Mouse (Mus musculus): ENCODE measurements around the gene Atp2b4. TPM values are rescaled to one million over a fixed set of nuclear protein-coding genes. Genes with fewer than 3 reads are reported as not detected.

Atp2b4 gene
- total and polyA plus RNA-seq, 2 experiments from 2014 or later: 11.4 to 69.1 TPM

DNA sequence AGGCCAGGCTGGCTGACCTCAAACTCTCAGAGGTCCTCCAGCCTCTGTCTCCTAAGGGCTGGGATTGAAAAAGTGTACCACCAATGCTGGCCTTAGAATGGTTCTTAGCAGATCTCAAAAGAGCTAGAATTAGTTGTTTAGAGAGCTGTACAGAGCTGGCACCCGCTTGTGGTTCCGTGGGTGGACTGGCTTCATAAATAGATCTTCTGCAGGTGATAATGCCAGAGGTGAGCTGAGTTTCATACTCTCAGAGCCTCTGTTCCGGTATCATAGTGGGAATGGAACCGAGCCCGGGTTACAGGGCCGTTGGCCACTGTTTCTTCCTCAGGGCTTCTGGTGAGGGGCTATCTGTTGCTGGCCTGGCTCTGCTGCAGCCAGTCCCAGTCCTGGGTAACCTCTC lies 109.8 kb downstream of the Atp2b4 start:
- H3K36me3 ChIP-seq (ENCODE audit: insufficient read depth): no peaks in the 10 kb centered on the region
- H3K9ac ChIP-seq: no peak overlapping the region
- H3K4me1 ChIP-seq (ENCODE audit: insufficient read depth): no peaks in the 10 kb centered on the region
- H3K9me3 ChIP-seq (ENCODE audit: low read length): no peaks in the 10 kb centered on the region
- DNase-seq (no peak), ATAC-seq (no peak)
- H3K4me2 ChIP-seq (ENCODE audit: low read depth): no peak overlapping the region
- no peaks in the 10 kb centered on the region for H3K27me3 ChIP-seq (ENCODE audit: insufficient read depth, low read length)
- no peak overlapping the region for H3K4me3 ChIP-seq (ENCODE audit: low read depth, low read length)
- no peak overlapping the region for H3K27ac ChIP-seq (ENCODE audit: low read depth, low read length)
- 95% methylated on average over 6 of the region's 6 CpGs for WGBS
- no peak for TF ChIP-seq CTCF (IDR thresholded peaks at IDR 0.05; ENCODE audit: low read depth)

DNA sequence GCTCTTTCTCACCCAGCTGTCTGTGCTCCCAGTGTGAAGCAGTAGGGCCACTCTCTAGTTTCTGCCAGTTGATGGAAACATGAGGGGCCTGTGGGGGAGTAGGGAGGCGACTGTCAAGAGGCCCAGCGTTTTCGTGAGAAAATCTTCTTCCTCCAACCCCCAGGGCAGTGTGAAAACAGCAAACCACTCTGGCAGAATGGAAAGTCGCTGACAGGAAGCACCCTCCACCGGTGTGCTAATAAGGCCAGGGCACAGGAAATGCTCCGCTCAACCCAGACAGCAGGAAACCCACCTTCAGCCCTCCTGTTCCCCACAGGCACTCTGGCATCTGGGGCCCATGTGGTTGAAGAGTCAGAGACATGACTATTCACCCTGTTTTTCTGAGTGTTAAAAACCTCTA lies 110.9 kb downstream of the Atp2b4 start, which contains the start of gene Lax1:
Lax1 (minus strand) TSS at position 212 of the 400 bp plus-strand sequence.
- Histone ChIP-seq H3K9me3 (ENCODE audit: low read length) (no peaks in the 10 kb centered on the region), H3K27me3 (ENCODE audit: insufficient read depth, low read length) (no peaks in the 10 kb centered on the region), H3K36me3 (ENCODE audit: insufficient read depth) (no peaks in the 10 kb centered on the region), H3K4me2 (ENCODE audit: low read depth) (no peak within 1 kb of the TSS), H3K4me1 (ENCODE audit: insufficient read depth) (no peaks in the 10 kb centered on the region), H3K4me3 (ENCODE audit: low read depth, low read length) (no peak within 1 kb of the TSS), H3K27ac (ENCODE audit: low read depth, low read length) (no peak within 1 kb of the TSS), H3K9ac (no peak within 1 kb of the TSS)
- ATAC-seq (no peak), DNase-seq (no peak)
- TF ChIP-seq CTCF (IDR thresholded peaks at IDR 0.05; ENCODE audit: low read depth): no peak
- 60% methylated on average over 6 of the region's 6 CpGs for WGBS

DNA sequence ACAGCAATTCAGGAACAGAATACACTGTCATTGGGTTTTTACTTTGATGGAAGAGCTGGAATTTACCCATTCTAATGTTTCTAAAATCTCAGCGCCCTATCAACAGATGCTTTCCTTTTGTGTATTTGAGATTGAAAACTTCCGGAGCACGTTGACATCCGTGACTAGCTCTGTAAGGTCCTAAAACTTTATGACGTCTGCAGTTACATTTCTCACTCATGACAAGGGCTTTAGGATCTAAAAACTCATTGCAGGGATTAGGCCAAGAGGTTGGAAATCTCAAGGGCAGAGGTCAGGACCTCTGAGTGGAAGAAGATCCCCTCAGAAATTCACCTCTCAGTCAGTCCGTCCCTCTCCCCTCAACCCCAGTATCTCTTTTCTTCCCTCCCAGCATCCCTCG lies 112.5 kb downstream of the Atp2b4 start:
- H3K27me3 ChIP-seq (ENCODE audit: insufficient read depth, low read length): no peaks in the 10 kb centered on the region
- ATAC-seq: no peak
- H3K27ac ChIP-seq (ENCODE audit: low read depth, low read length): no peak overlapping the region
- TF ChIP-seq CTCF (IDR thresholded peaks at IDR 0.05; ENCODE audit: low read depth): no peak
- no peak overlapping the region for H3K4me2 ChIP-seq (ENCODE audit: low read depth)
- DNase-seq: no peak
- H3K9ac ChIP-seq: no peak overlapping the region
- 75% methylated on average over 7 of the region's 7 CpGs for WGBS
- no peaks in the 10 kb centered on the region for H3K36me3 ChIP-seq (ENCODE audit: insufficient read depth)
- H3K4me1 ChIP-seq (ENCODE audit: insufficient read depth): no peaks in the 10 kb centered on the region
- no peaks in the 10 kb centered on the region for H3K9me3 ChIP-seq (ENCODE audit: low read length)
- H3K4me3 ChIP-seq (ENCODE audit: low read depth, low read length): no peak overlapping the region

DNA sequence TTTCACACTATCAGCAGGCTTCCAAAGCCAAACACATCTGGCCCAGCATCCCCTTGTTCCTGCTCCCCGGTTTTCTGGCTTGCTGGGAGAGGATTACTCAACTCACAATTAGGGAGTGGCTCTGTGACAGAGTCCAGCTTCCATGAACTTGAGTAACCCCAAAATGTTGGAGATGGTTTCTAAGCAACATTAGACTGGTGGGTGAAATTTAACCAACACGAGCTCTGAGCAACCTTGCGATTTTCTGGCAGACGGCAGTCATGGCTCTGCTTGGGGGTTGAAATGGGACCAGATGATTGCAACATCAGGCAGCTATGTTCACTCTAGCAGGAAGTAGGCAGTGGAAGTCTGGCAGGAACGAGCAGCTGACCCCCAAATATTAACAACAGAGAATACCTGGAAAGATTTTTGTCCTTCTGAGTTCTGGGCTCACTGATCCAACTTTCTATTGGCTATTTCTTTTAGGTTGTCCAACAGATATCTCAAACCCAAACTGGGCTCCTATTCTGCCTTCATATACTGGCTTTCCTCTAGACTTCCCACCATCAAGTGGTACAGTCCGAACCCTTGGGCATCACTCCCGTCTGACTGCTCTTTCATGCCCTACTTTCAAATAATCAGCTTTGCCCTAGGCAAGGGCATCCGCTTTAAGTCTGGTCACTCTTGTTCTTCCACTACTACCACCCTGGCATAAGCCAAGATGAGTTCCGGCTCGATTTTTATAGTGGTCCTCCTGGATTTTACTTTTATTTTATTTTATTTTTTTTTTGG lies 114.9 kb downstream of the Atp2b4 start:
- Histone ChIP-seq H3K4me2 (ENCODE audit: low read depth) (no peak overlapping the region), H3K27me3 (ENCODE audit: insufficient read depth, low read length) (no peaks in the 10 kb centered on the region), H3K4me3 (ENCODE audit: low read depth, low read length) (no peak overlapping the region), H3K9me3 (ENCODE audit: low read length) (no peaks in the 10 kb centered on the region), H3K4me1 (ENCODE audit: insufficient read depth) (no peaks in the 10 kb centered on the region), H3K9ac (no peak overlapping the region), H3K27ac (ENCODE audit: low read depth, low read length) (no peak overlapping the region), H3K36me3 (ENCODE audit: insufficient read depth) (no peaks in the 10 kb centered on the region)
- DNase-seq (no peak), ATAC-seq (no peak)
- 80% methylated on average over 10 of the region's 10 CpGs for WGBS
- no peak for TF ChIP-seq CTCF (IDR thresholded peaks at IDR 0.05; ENCODE audit: low read depth)

DNA sequence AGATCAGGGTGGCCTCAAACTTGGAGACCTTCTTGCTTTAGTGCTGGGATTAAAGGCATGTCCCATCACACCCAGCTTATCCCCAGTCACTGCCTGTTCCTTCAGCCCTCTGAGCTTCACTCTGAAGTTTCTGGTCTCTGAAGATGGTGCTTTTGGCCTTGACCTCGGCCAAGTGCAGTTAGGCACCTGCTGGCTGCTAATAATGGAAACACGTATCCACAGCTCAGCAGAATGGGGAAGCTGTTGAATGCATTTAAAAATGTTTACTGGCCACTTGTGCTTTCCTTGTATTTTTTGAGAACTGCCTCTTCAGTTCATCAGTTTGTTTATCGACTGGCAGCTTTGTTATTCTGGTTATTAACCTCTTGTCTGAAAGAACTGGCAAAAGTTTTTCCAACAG lies 129.0 kb downstream of the Atp2b4 start:
- no peaks in the 10 kb centered on the region for H3K4me1 ChIP-seq (ENCODE audit: insufficient read depth)
- H3K9ac ChIP-seq: no peak overlapping the region
- WGBS: 71% methylated on average over 3 of the region's 3 CpGs
- H3K27ac ChIP-seq (ENCODE audit: low read depth, low read length): no peak overlapping the region
- ATAC-seq (no peak), DNase-seq (no peak)
- no peaks in the 10 kb centered on the region for H3K36me3 ChIP-seq (ENCODE audit: insufficient read depth)
- H3K4me2 ChIP-seq (ENCODE audit: low read depth): no peak overlapping the region
- H3K27me3 ChIP-seq (ENCODE audit: insufficient read depth, low read length): no peaks in the 10 kb centered on the region
- H3K9me3 ChIP-seq (ENCODE audit: low read length): no peaks in the 10 kb centered on the region
- TF ChIP-seq CTCF (IDR thresholded peaks at IDR 0.05; ENCODE audit: low read depth): no peak
- no peak overlapping the region for H3K4me3 ChIP-seq (ENCODE audit: low read depth, low read length)

DNA sequence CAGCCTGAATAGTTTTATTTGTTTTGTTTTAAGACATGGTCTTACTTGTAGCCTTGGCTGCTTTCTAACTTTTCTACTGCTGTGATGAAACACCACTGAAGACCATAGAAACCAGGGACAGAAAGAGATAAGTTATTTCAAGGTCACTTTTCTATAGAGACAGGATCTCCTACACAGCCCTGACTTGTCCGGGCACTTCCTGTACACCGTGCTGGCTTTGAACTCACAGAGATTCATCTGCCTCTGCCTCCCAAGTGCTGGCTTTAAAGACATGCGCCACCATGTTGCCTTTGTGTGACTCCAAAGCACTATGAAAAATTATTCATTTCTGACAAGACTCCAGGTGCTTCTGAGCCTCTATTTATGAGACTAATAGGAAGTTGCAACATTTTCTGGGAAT lies 129.6 kb downstream of the Atp2b4 start:
- no peak overlapping the region for H3K27ac ChIP-seq (ENCODE audit: low read depth, low read length)
- ATAC-seq: no peak
- no peak overlapping the region for H3K4me2 ChIP-seq (ENCODE audit: low read depth)
- H3K27me3 ChIP-seq (ENCODE audit: insufficient read depth, low read length): no peaks in the 10 kb centered on the region
- WGBS: 96% methylated on average over 3 of the region's 3 CpGs
- no peaks in the 10 kb centered on the region for H3K9me3 ChIP-seq (ENCODE audit: low read length)
- DNase-seq: no peak
- H3K4me1 ChIP-seq (ENCODE audit: insufficient read depth): no peaks in the 10 kb centered on the region
- H3K9ac ChIP-seq: no peak overlapping the region
- no peaks in the 10 kb centered on the region for H3K36me3 ChIP-seq (ENCODE audit: insufficient read depth)
- no peak for TF ChIP-seq CTCF (IDR thresholded peaks at IDR 0.05; ENCODE audit: low read depth)
- H3K4me3 ChIP-seq (ENCODE audit: low read depth, low read length): no peak overlapping the region

DNA sequence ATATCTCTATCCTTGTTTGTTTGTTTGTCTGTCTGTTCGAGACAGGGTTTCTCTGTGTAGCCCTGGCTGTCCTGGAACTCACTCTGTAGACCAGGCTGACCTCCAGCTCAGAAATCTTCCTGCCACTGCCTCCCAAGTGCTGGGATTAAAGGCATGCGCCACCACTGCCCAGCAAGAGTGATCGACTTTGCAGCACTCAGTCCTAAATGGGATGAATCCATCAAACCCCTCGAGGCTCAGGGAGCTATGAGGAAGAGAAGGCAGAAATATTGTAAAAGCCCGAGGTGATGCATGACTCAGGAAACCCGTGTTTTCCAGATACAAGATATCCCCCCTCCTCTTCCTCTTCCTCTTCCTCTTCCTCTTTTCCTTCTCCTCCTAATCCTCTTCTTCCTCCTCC lies 130.1 kb downstream of the Atp2b4 start:
- DNase-seq (no peak), ATAC-seq (no peak)
- no peak overlapping the region for H3K4me2 ChIP-seq (ENCODE audit: low read depth)
- no peaks in the 10 kb centered on the region for H3K9me3 ChIP-seq (ENCODE audit: low read length)
- H3K4me1 ChIP-seq (ENCODE audit: insufficient read depth): no peaks in the 10 kb centered on the region
- no peaks in the 10 kb centered on the region for H3K36me3 ChIP-seq (ENCODE audit: insufficient read depth)
- 83% methylated on average over 6 of the region's 6 CpGs for WGBS
- H3K9ac ChIP-seq: no peak overlapping the region
- no peak for TF ChIP-seq CTCF (IDR thresholded peaks at IDR 0.05; ENCODE audit: low read depth)
- no peaks in the 10 kb centered on the region for H3K27me3 ChIP-seq (ENCODE audit: insufficient read depth, low read length)
- no peak overlapping the region for H3K27ac ChIP-seq (ENCODE audit: low read depth, low read length)
- H3K4me3 ChIP-seq (ENCODE audit: low read depth, low read length): no peak overlapping the region
